Mouse (Mus musculus): ENCODE measurements around the gene Pgam1. TPM values are rescaled to one million over a fixed set of nuclear protein-coding genes. Genes with fewer than 3 reads are reported as not detected.
"Not testable (repeated sequence)": the region's sequence is repeated elsewhere in the genome, so short reads cannot be mapped to it uniquely, and the experiment has no call there.

Gene Pgam1
- total RNA-seq, 2 experiments from 2014 or later, result 507 to 547 TPM

- peak in 1 of 2 experiments; percentile 38 for DNase-seq
Measured at GRCm38 (mm10) chr19:41912121-41913080, 678 bp downstream of the Pgam1 start.

DNA sequence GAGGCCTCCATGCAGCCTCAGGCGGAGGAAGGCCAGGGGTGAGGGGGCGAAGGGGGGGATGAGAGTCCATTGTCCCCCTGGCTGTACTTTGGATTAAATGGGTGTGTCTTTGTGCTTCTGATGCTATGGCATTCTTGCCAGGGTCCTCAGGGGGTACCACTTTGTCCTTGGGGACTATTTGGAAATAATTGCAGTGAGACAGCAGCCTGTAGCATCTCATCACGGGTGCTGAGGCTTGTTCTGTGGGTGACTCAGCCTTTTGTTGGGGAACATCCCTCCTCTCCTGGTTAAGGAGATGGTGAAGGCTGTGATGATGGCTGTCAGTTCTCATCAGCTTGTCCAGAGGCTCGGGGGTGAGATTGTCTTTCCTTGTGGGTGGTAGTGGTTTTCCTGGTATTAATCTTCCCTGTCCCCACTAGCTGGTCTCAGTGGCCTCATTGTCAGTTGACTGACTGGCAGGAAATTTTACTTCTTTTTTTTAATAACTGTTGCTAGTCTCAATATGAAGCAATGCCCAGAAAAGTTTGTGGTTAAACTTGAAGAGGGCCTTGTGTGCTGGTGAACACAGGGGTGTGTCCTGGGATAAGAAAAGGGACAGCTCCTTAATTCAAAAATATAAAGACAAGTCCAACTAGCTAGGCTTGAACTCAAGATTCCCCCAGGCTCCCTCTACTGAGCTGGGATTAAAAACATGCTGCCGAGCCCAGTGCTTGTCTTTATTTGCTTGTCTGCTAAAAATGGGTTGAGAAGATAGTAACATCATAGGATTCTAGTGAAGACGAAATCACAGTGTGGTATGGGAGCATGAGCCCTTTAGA lies 2.3 kb downstream of the Pgam1 start:
- no peak for DNase-seq

GRCm38 (mm10) chr19:41914592-41914882 lies 2.8 kb downstream of the Pgam1 start:
- DNase-seq, result not testable (repeated sequence)

DNA sequence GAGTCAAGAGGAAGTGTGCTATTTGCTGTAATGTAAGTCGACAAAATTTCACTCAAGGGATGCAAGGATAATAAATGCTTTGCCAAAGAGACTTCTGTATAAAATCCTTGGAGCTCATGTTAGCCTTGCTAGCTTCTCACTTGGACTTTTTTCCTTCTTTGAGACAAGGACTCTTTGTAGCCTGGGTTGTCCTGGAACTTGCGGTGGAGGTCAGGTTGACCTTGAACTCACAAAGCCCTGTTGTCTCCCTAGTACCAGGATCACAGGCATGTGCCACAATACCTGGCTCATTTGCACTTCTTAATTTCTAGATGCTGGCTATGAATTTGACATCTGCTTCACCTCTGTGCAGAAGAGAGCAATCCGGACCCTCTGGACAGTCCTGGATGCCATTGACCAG lies 3.6 kb downstream of the Pgam1 start:
- no peak for DNase-seq

DNA sequence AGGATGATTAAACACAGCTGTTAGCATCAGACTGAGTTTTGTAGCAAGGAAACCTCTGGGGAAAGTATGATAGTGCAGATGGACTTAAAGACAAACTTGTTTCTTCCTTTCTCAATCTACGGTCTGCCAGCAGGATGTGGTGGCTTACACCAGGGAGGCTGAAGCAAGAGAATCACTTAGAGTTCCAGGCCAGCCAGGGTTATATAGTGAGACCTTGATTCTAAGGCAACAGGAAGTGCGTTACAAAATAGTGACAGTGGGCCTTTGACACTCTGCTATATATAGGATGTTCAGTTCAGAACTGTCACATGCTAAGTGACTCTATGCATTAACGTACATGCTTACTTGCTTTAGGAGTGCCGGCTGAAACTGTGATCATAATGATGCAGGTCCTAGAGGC lies 5.1 kb downstream of the Pgam1 start:
- DNase-seq, result no peak

GRCm38 (mm10) chr19:41919471-41919870 lies 7.7 kb downstream of the Pgam1 start:
- DNase-seq, result no peak

DNA sequence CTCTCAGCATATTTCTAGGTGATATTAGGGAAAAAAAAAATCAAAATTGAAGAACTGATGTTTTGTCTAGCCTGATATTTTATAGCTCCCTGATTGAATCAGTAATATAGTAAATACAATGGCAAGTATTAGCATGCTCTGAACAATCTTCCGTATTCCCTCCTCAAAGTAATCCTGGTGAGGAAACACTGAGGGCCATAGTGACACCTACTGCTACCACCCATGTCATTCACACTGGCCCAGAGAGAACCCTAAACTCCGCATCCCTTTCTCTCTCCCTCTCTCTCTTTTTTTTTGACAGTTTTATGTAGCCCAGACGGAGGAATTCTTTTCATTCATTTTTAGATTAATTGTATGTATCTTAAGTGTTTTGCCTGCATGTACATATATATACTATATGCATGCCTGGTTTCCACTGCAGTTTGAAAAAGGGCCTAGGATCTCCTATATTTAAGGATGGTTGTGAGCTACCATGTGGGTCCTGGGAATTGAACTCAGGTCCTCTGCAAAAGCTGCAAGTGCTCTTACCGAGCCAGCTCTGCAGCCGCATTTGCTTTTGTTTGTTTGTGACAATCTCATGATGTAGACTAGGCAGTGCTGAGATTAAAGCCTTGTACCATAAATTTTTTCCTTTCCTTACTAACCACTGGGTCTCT lies 8.8 kb downstream of the Pgam1 start:
- no peak for DNase-seq

DNA sequence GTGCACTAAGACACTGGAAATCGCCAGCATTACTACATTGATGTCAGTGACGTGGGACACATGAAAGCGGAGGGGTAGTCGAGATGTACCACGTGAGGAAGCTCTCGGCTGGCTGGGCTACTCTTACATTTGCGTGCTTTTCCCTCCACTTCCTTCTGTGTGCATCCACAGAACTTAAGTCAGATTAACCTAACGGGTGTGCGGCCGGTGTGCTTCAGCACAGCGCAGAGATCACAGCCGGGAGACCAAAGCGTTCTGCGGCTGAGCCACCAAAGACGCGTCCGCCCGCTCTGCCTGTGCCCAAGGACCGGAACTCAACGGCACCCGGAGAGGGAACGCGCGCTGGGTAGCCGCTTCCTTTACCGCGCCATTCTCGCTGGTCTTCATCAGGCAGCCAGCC lies 21.0 kb downstream of the Pgam1 start:
- DNase-seq, result no peak

DNA sequence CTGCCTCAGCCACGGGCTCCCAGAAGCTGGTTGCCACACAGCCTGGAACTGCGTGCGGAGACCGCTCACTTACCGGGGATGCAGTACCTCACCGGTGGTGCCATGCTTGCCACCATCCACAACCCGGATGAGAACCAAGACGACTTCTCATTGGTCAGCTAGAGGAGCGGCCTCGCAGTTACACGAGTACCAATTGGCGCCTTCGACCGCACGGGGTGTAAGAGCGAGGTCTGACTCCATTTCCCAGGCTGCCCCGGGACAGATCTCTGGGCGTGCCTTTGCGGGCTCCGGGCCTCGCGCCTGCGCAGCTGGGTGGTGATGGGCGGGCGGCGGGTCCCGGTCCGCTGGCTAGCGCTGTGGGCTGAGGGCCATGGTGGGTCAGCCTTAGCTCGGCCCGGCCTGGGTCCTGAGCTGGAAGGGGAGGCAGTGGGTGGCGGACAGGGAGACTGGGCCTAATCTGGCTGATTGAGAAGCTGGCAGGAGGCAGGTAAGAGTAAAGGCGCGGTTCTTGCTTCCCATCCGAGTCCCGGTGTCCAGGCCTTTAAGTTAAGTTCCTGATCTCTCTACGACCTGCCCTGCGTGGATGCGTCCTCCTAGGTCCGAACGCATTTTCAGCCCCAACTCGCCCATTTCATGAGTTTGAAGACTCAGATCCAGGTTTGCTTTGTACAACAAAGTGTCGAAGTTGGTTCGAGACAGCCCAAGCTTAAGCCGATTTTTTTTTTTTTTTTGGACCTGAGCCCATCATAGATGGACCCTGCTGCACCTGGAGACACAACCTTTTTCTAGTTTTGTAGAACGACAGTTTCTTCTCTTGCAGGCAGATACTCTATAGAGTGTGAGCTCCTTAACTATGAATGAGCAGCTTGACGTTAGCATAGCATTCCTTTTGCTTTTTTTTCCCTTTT lies 21.7 kb downstream of the Pgam1 start, which contains the start of the genes Exosc1 and Zdhhc16:
Gene Exosc1 (minus strand): TSS at position 245 of the 908 bp plus-strand sequence.
Gene Zdhhc16 (plus strand): TSS at position 302 of the 908 bp plus-strand sequence.
- DNase-seq, result peak; percentile 99

GRCm38 (mm10) chr19:41934124-41934523 lies 22.4 kb downstream of the Pgam1 start:
- DNase-seq, result no peak

DNA sequence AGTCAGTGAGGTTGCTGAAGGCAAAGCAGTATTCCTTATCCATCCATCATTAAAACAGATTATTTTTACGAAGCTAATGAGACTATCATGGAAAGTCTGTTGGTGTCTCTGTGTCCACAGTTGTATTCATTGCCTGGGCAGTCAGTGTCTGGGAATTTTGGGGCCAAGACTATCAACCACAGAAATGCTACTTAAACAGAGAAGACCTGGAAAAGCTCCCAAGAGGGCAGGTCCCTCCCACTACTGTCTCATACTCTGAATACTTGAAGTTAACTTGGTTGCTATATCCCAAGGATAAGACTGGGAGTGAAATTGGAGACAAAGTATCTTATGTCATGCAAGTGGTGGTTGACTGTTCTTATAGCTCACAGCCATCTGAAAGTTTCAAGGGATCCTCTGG lies 24.2 kb downstream of the Pgam1 start:
- no peak for DNase-seq

GRCm38 (mm10) chr19:41938539-41938938 lies 26.8 kb downstream of the Pgam1 start:
- DNase-seq, result no peak

- no peak for DNase-seq
Measured at GRCm38 (mm10) chr19:41943841-41944240, 32.1 kb downstream of the Pgam1 start.

GRCm38 (mm10) chr19:41952287-41952686 lies 40.6 kb downstream of the Pgam1 start:
- no peak for DNase-seq

- peak; percentile 33 to 45 for DNase-seq
Measured at GRCm38 (mm10) chr19:41953574-41953973, 41.9 kb downstream of the Pgam1 start.

Other genes starting within 250 kb of the Pgam1 start
- 100 to 1,000 TPM; 212 to 242 TPM for gene Slit1, start 168.3 kb upstream of the Pgam1 start, total RNA-seq (2021)
- gene Arhgap19, start 109.9 kb upstream of the Pgam1 start, total RNA-seq (2021), result 1 to 10 TPM; 2.9 to 3.0 TPM
- 10 to 100 TPM; 17.5 to 20.5 TPM for gene Frat1, start 82.0 kb upstream of the Pgam1 start, total RNA-seq (2021)
- gene Frat2, start 63.8 kb upstream of the Pgam1 start, total RNA-seq (2021), result 10 to 100 TPM; 14.0 to 16.4 TPM
- 10 to 100 TPM; 34.7 to 35.5 TPM for gene Rrp12, start 15.8 kb upstream of the Pgam1 start, total RNA-seq (2021)
- 10 to 100 TPM; 27.0 to 29.5 TPM for gene Exosc1, start 21.5 kb downstream of the Pgam1 start, total RNA-seq (2021)
- gene Zdhhc16, start 21.6 kb downstream of the Pgam1 start, total RNA-seq (2021), result 10 to 100 TPM; 41.9 to 45.0 TPM
- gene Mms19, start 69.2 kb downstream of the Pgam1 start, total RNA-seq (2021), result 10 to 100 TPM; 31.8 to 37.0 TPM
- 10 to 100 TPM; 13.4 to 14.5 TPM for gene Ubtd1, start 69.8 kb downstream of the Pgam1 start, total RNA-seq (2021)
- gene Ankrd2, start 124.1 kb downstream of the Pgam1 start, total RNA-seq (2021), result not detected
- 1 to 10 TPM; 5.8 to 8.7 TPM for gene Hoga1, start 133.7 kb downstream of the Pgam1 start, total RNA-seq (2021)
- gene 4933411K16Rik, start 140.3 kb downstream of the Pgam1 start, total RNA-seq (2021), result 1 to 10 TPM; 2.0 to 2.8 TPM
- 10 to 100 TPM; 63.5 to 69.2 TPM for gene Morn4, start 174.4 kb downstream of the Pgam1 start, total RNA-seq (2021)
- 10 to 100 TPM; 60.3 to 69.8 TPM for gene Pi4k2a, start 178.5 kb downstream of the Pgam1 start, total RNA-seq (2021)
- 10 to 100 TPM; 16.0 to 18.4 TPM for gene Avpi1, start 217.1 kb downstream of the Pgam1 start, total RNA-seq (2021)
- 1 to 10 TPM; 5.5 to 7.1 TPM for gene Marveld1, start 235.5 kb downstream of the Pgam1 start, total RNA-seq (2021)

Data from layer of hippocampus, postnatal 36 days (tissue).